17 mouse cellular contexts compared by ENCODE assay signal in genomic region chr12:117156786-117157185, GRCm38 (mm10).
DNase-seq lines count a peak whose midpoint lies in the region; ATAC-seq and TF ChIP-seq lines count a peak whose summit lies in the region.
"Had no signal": no experiment of that assay in that cellular context is flagged by ENCODE, and none has a peak within 500 bp of the region (broad histone marks: within the 10 kb centered on the region; RNA-seq: fewer than 3 reads in every experiment).

No protein-coding gene starts in this region.

- H3K36me3 ChIP-seq in embryonic facial prominence, embryonic 10.5 days (replicated peaks): peaks cover 8% of the 10 kb centered on the region; the same call in 1 of the 2 replicates
- H3K36me3 ChIP-seq in forebrain, embryonic 14.5 days (ENCODE audit: control insufficient read depth, insufficient read depth, low read length): 0 out of 2 replicates have a peak, but pooled peaks cover 2% of the 10 kb centered on the region
- H3K36me3 ChIP-seq in hindbrain, embryonic 16.5 days (ENCODE audit: control insufficient read depth, insufficient read depth, low read length): no peaks in the 10 kb centered on the region
- no peaks in the 10 kb centered on the region for H3K36me3 ChIP-seq in midbrain, postnatal 0 days (ENCODE audit: insufficient read depth, low read length)
- no peaks in the 10 kb centered on the region for H3K36me3 ChIP-seq in lung, postnatal 0 days (ENCODE audit: insufficient read depth, low read length)
- H3K36me3 ChIP-seq: embryonic facial prominence, embryonic 15.5 days had no signal

- H3K4me1 ChIP-seq in embryonic facial prominence, embryonic 10.5 days: peaks cover 86% of the 10 kb centered on the region
- H3K4me1 ChIP-seq in forebrain, embryonic 14.5 days (ENCODE audit: control insufficient read depth, insufficient read depth, low read length): peaks cover 49% of the 10 kb centered on the region
- H3K4me1 ChIP-seq in hindbrain, embryonic 16.5 days (ENCODE audit: control insufficient read depth, insufficient read depth, low read depth, low read length): peaks cover 36% of the 10 kb centered on the region
- peaks cover 26% of the 10 kb centered on the region for H3K4me1 ChIP-seq in midbrain, postnatal 0 days (ENCODE audit: insufficient read depth, low read length)
- H3K4me1 ChIP-seq in lung, postnatal 0 days (ENCODE audit: insufficient read depth, low read depth, low read length): 0 out of 2 replicates have a peak, but pooled peaks cover 2% of the 10 kb centered on the region

- peak overlapping the region; percentile 59 for H3K4me2 ChIP-seq in forebrain, embryonic 14.5 days (ENCODE audit: low read length)
- peak overlapping the region; percentile 73; the same call in 1 of the 2 replicates for H3K4me2 ChIP-seq in hindbrain, embryonic 16.5 days (ENCODE audit: low read length)
- peak overlapping the region; percentile 88 for H3K4me2 ChIP-seq in midbrain, postnatal 0 days (ENCODE audit: low read depth, low read length, poor library complexity, severe bottlenecking)
- H3K4me2 ChIP-seq in lung, postnatal 0 days (replicated peaks; ENCODE audit: low read depth, low read length): no peak overlapping the region
- H3K4me2 ChIP-seq: embryonic facial prominence, embryonic 15.5 days had no signal

- H3K4me3 ChIP-seq in embryonic facial prominence, embryonic 10.5 days: peak overlapping the region; percentile 77
- peak overlapping the region; percentile 58 for H3K4me3 ChIP-seq in forebrain, embryonic 14.5 days (ENCODE audit: low read depth, low read length)
- peak overlapping the region; percentile 20; the same call in 1 of the 2 replicates for H3K4me3 ChIP-seq in hindbrain, embryonic 16.5 days (ENCODE audit: low read length)
- H3K4me3 ChIP-seq in midbrain, postnatal 0 days (ENCODE audit: low read depth, low read length): peak overlapping the region; percentile 74
- no peak overlapping the region for H3K4me3 ChIP-seq in lung, postnatal 0 days (ENCODE audit: low read depth, low read length)
- H3K4me3 ChIP-seq: embryonic facial prominence, embryonic 15.5 days had no signal

- no peak for ATAC-seq in forebrain, embryonic 14.5 days
- no peak for ATAC-seq in hindbrain, embryonic 16.5 days
- no peak for ATAC-seq in midbrain, postnatal 0 days (ENCODE audit: low FRiP score)
- no peak for ATAC-seq in lung, postnatal 0 days
- ATAC-seq: liver, postnatal 0 days had no signal

- H3K27ac ChIP-seq in embryonic facial prominence, embryonic 10.5 days (replicated peaks): peak overlapping the region; percentile 89; the same call in 1 of the 2 replicates
- peak overlapping the region; percentile 58; the same call in 1 of the 2 replicates for H3K27ac ChIP-seq in forebrain, embryonic 14.5 days (ENCODE audit: low read depth, low read length)
- no peak overlapping the region for H3K27ac ChIP-seq in hindbrain, embryonic 16.5 days (ENCODE audit: low read depth, low read length)
- peak overlapping the region; percentile 80 for H3K27ac ChIP-seq in midbrain, postnatal 0 days (ENCODE audit: low read depth, low read length)
- H3K27ac ChIP-seq in lung, postnatal 0 days (ENCODE audit: low read length): no peak overlapping the region
- H3K27ac ChIP-seq: embryonic facial prominence, embryonic 15.5 days; macrophage had no signal

- peaks cover 100% of the 10 kb centered on the region for H3K27me3 ChIP-seq in embryonic facial prominence, embryonic 10.5 days (replicated peaks; ENCODE audit: low read depth, poor library complexity, severe bottlenecking)
- peaks cover 59% of the 10 kb centered on the region for H3K27me3 ChIP-seq in forebrain, embryonic 14.5 days (replicated peaks; ENCODE audit: control insufficient read depth, insufficient read depth, low read length)
- H3K27me3 ChIP-seq in hindbrain, embryonic 16.5 days (replicated peaks; ENCODE audit: control insufficient read depth, insufficient read depth, low read length): peaks cover 18% of the 10 kb centered on the region
- H3K27me3 ChIP-seq in midbrain, postnatal 0 days (ENCODE audit: insufficient read depth, low read length): no peaks in the 10 kb centered on the region
- peaks cover 77% of the 10 kb centered on the region for H3K27me3 ChIP-seq in lung, postnatal 0 days (replicated peaks; ENCODE audit: insufficient read depth, low read length)

- no peak for TF ChIP-seq CTCF in midbrain, postnatal 0 days (IDR thresholded peaks at IDR 0.05)
- TF ChIP-seq CTCF in lung, postnatal 0 days (IDR thresholded peaks at IDR 0.05): no peak

- peak overlapping the region; percentile 62 for H3K9ac ChIP-seq in forebrain, embryonic 14.5 days (ENCODE audit: low read length)
- no peak overlapping the region for H3K9ac ChIP-seq in hindbrain, embryonic 16.5 days (ENCODE audit: low read depth, low read length)
- peak overlapping the region; percentile 42 for H3K9ac ChIP-seq in midbrain, postnatal 0 days (replicated peaks; ENCODE audit: low read length, poor library complexity, severe bottlenecking)
- H3K9ac ChIP-seq in lung, postnatal 0 days (replicated peaks; ENCODE audit: low read depth): no peak overlapping the region
- H3K9ac ChIP-seq: embryonic facial prominence, embryonic 15.5 days; liver, postnatal 0 days had no signal

- H3K9me3 ChIP-seq in embryonic facial prominence, embryonic 10.5 days: no peaks in the 10 kb centered on the region
- H3K9me3 ChIP-seq in forebrain, embryonic 14.5 days (replicated peaks; ENCODE audit: control insufficient read depth, low read length): no peaks in the 10 kb centered on the region
- no peaks in the 10 kb centered on the region for H3K9me3 ChIP-seq in hindbrain, embryonic 16.5 days (ENCODE audit: control insufficient read depth, low read length)
- no peaks in the 10 kb centered on the region for H3K9me3 ChIP-seq in midbrain, postnatal 0 days (ENCODE audit: low read length)
- no peaks in the 10 kb centered on the region for H3K9me3 ChIP-seq in lung, postnatal 0 days (ENCODE audit: low read length)
- H3K9me3 ChIP-seq: embryonic facial prominence, embryonic 15.5 days had no signal

- no peak for TF ChIP-seq EP300 in lung, postnatal 0 days (IDR thresholded peaks at IDR 0.05)

- no peak for DNase-seq in embryonic facial prominence, embryonic 10.5 days (ENCODE audit: low spot score)
- DNase-seq in forebrain, embryonic 14.5 days (ENCODE audit: low spot score): peak; percentile 66
- DNase-seq in midbrain, postnatal 0 days (ENCODE audit: low spot score): no peak
- DNase-seq in heart, adult 9 months (ENCODE audit: low spot score in 2 of 2): no peak
- no peak for DNase-seq in right cerebral cortex, postnatal 4 days
- DNase-seq in lung, postnatal 0 days (ENCODE audit: low spot score): no peak
- DNase-seq in cerebellum, postnatal 14 days: no peak
- DNase-seq: adrenal gland, postnatal 25 days; cerebellum, postnatal 10 days; heart, postnatal 36 days; kidney, adult 2 months; kidney, postnatal 4 days; liver, postnatal 0 days; right cerebral cortex, postnatal 25 days had no signal

- 51% methylated on average over 3 of the region's 3 CpGs for WGBS in embryonic facial prominence, embryonic 10.5 days
- WGBS in forebrain, embryonic 14.5 days: 9% methylated on average over 3 of the region's 3 CpGs
- 35% methylated on average over 3 of the region's 3 CpGs for WGBS in hindbrain, embryonic 16.5 days
- 12% methylated on average over 3 of the region's 3 CpGs for WGBS in midbrain, postnatal 0 days
- WGBS in lung, postnatal 0 days: 87% methylated on average over 3 of the region's 3 CpGs

Comparison
In these comparisons a context has a peak if more than half of its experiments do, and no peak if none do; other contexts are left out.
1. H3K27ac ChIP-seq: peak in embryonic facial prominence, embryonic 10.5 days (single experiment), forebrain, embryonic 14.5 days (single experiment) and midbrain, postnatal 0 days (single experiment); none in hindbrain, embryonic 16.5 days (single experiment) and lung, postnatal 0 days (single experiment).
2. H3K9ac ChIP-seq: peak in forebrain, embryonic 14.5 days (single experiment) and midbrain, postnatal 0 days (single experiment); none in hindbrain, embryonic 16.5 days (single experiment) and lung, postnatal 0 days (single experiment).